Mouse (Mus musculus): ENCODE measurements around the gene Abcg1.

Gene Abcg1

DNA sequence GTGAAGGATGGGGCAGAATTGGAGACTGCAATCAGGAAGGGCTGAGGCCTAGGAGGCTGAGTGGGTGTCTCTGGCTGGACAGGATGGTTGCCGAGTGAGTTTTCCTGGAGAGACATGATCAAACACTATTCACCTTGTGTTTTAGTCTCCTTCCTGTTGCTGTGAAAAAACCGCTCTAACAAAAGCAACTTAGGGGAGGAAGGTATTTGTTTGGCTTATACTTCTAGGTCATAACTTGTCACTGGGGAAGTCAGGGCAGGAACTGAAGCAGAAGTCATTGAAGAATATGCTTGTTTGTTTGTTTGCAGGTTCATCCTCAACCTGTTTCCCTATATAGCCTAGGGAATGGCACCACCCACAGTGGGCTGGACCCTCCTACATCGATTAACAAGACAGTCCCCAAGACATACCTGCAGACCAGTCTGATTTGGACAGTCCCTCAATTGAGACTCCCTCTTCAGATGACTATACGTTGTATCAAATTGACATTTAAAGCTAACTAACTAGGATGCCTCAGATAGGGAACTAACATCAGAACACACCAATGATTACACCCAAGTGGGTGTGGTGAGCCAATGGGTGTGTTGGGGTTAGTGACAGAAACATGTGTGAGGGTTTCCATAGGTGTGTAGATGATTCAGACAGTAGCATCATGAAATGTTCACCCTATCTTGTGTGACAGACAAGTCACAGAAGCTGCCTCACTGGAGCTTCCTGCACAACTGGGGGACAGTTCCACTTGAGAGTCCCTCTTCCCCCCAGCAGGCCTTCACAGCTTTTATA, 25.0 kb downstream of the Abcg1 start:
- no peak for DNase-seq

DNA sequence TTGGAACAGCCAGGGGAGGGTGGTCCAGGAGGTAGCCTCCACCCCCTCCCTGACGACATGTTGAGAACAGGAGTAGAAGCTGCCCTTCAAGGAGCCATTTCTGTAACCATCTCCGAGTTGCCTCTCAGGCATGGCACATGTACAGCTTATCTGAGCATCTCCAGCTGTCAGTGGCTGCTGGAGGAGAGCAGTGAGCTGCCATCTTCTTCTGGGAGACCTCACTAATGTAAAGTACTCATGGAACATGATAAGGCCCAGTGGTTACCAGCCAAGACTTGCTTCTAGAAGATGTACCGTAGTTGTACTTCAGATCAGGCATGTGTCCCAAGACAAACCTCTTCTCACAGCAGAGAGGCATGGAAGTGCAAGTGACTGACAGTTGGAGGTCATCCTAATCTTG, 28.0 kb downstream of the Abcg1 start:
- DNase-seq, result no peak

DNA sequence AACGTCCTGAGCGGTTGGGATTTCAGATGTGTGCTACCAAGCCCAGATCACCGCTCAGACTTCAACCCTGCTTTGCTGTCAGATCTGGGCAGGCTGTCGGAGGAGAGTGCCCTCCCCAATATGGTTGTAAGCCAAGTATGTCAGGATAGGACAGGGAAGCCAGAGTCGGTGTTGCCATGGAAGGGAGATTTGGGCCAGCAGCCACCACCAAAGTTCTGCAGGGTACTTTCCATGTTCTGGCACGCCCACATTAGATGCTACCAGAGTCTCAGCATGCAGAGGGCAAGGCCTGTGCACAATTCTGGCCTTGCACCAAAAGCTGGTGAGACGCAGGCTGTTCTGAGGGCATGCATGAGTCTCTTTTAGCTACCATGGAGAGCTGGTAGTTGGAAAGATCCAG, 28.7 kb downstream of the Abcg1 start:
- peak; percentile 65 for DNase-seq

DNA sequence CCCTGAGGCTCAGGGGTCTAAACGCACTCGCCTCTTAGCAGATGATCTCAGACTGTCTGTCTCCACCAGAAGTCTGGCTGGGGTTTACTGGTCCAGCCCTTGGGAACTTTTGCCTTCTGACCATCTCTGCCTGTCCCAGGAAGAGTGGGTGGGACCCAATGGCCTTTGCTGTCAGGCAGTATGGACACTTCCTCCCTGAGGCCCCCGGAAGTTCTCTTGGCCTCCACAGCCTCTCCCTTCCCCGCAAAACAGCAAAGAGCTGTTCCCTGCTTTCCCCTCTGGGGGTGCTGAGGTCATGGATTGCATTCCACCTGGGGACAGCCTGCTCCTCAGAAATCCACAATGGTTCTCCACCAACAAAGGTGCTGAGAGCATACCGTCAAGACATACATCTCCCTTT, 31.2 kb downstream of the Abcg1 start:
- DNase-seq, result no peak

DNA sequence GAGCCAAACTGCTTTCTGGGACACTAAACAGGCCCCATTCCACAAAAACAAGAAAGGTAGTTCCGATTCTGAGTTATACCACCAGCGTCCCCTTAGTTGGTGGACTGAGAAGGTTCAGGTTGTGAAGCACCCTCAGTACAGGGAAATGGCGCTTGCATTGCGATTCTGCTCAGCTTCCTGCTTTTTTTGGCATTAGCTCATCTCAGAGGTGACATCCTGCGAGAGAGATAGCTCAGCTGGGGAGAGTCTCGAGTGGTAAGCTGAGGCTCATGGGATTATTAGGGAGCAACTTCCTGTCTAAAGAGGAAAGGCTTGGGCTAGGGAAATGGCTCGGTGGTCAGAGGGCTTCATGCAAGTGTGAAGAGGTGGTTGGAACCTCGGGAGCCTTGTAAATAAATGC, 32.4 kb downstream of the Abcg1 start:
- no peak for DNase-seq

DNA sequence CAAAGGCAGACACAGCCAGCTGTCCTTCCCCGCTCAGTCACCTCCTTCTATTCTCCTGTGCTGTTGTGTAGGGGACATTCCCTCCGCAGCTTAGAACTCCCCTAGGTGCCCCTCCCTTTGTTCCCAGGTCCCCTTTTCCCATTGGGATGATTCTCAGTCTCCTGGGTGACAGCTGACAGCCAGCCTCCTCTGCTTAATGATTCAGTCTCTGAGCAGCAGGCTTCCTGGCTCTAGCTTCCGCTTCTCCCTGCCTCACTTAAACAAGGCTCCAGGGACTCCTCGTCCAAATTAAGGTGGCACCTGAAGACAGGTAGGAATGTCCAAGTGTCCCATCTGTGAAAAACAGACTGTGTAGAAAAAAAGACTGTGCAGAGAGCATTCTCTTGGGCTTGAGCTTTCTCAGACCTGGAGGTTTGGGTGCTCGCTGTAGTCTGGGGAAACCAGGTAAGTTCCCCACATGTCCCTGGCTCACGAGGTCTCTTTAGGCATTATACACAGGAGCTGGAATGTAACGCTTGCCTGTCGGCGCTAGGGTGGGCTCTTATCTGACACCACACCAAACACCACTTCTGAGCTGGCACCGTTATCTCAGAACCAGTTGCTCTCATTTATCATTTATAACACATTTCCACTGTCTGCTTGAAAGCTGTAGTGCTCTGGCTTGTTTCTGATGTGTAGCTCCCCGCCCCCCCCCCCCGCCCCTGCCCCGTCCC, 33.7 kb downstream of the Abcg1 start:
- no peak for DNase-seq

DNA sequence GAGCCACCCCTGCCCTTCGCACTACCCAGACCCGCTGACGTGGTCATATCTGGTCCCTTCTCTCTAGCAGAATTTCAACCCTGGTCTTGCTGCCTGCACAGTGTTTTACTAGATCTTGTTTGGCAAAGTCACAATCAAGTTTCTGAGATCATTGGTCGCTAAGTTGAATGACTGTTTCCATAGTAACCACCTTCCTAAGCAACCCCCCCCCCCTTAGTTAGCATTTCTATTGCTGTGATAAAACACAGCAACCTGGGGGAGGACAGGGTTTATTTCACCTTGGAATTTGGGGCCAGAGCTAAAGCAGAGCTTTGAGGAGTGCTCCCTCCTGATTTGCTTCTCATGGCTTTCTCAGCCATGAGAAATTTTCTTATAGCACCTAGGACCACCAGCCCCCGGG, 37.3 kb downstream of the Abcg1 start:
- no peak for DNase-seq

DNA sequence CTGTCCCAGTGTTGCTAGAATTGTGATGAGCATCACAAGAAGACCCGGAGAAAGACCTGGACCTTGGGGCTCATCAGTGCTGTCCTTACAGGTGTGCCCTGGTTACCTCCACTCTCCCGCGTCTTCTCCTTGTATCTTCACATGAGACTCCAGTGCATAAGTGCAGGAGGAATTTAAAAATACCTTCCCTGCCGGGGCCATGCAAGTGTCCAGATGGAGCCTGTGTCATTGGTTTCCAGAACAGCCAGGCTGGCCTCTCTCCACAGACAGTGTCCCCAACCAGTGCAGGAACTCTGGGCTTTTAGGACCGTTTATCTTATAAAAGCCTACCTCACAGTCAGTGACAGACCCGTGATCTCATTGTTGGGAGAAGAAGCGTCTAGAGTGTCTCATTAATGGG, 38.1 kb downstream of the Abcg1 start:
- peak; percentile 67 for DNase-seq

DNA sequence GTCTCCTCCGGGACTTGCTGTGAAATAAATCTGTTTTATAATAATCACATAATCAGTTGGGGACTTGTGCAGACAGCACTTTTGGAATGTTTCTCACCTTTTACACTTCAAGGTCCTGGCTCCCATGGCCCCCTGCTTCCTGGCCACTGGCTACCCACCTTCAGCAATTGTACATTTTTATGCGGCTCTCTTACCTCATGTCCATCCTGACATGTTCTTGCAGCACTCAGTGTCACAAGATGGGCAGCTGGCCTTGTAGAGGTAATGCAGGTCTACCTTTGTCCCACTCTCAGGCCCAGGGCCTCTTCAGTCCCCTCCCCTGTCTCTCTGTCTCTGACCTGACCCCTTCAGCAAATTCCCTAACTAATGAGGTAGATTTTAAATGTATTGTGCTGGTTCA, 39.4 kb downstream of the Abcg1 start:
- no peak for DNase-seq

DNA sequence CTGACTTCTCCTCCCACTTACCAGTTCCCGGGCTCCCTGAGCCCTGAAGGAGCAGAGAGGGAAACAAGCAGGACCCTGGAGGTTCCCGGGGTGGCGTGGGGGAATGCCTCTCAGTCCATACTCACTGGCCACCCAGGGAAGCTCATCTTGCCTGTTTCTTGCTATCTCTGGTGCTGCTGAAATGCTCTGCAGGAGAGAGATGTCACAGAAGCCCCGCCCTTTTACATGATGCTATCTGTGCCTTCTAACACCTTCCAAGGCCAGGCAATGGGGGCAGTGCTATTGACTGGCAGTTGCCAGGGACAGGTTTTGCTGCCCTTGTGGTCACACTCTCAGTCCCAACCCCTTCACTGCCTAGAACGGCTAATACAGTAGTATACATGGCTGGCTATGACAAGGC, 41.3 kb downstream of the Abcg1 start:
- no peak for DNase-seq

DNA sequence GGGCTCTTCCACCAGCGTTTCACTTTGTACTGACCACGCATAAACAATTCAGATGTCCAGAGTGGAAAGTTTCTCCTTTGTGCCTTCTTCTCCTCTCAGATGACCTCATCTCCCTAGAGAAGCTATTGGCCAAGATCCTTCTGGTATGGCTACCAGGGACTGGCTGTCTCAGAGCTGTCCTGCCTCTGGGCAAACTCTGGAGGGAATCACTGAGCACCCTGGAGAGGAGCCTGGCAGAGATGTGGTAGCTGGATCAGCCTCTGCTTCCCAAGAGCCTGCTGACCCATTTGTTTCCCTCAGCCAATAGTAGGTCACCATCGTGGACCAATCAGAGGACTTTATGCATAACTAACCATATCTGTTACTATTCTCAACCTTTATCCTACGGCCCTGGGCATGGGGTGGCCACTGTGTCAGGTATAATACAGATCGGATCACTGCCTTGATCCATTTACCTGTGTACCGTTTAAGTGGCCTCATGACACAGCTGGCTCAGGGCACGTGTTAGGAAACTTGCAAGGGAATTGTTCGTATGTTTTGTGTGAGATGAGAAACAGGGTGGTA, 45.6 kb downstream of the Abcg1 start:
- no peak for DNase-seq

DNA sequence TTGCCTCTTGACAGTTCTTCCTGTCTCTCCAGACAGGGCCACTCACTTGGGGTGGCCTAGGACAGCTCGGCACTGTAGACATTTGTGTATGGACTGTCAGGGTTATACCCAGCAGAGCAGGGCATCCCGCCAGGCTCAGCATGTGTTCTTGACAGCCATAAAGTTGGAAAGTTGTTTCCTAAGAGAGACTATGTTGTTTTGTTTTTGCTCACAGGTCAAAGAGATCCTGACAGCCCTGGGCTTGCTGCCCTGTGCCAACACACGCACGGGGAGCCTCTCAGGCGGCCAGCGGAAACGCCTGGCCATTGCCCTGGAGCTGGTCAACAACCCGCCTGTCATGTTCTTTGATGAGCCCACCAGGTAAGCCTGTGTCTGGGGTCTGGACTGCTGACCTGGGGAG, 46.3 kb downstream of the Abcg1 start:
- no peak for DNase-seq

DNA sequence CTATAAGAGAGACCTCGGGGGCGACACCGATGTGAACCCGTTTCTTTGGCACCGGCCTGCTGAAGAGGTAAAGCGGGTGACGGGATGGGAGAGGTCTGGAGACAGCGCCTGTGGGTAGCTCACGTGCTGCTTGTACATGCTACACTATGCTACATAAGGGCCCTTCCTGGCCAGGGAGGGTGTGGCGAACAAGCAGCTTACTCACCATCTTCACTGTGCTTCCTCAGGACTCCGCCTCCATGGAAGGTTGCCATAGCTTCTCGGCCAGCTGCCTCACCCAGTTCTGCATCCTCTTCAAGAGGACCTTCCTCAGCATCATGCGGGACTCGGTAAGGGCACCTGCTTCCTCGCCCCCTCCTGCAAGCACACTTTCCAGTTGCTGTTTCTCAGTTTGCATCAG, 50.9 kb downstream of the Abcg1 start:
- no peak for DNase-seq

DNA sequence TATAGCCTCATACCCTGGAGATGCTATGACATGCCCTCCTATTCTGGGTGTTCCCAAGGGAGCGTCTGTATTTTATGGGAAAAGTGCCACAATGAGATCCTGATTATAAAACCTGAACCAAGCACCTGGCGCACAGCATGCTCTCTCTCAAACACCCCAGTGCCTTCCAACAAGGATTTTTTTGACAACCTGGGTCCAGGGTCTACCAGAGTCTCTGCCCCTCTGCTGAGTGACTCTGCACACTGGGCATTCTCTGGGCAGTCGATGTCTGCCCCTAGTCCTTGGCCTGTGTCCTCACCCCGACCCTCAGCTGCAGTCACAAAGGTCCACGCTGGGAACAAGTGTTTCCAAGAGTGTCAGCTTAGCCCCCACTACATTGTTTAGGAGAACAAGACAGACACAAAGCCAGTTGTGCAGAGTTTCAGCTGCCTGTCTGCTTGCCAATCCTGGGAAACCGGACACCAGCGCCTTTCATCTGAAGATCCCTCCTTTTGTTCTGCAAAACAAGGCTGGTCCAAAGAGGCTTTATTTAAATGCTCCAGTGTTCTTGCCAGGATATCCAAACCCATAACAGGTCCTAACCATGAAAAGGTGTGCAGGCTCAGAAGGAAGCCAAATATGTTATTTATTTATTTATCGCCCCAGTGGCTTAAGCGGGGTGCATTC, 55.8 kb downstream of the Abcg1 start:
- no peak for DNase-seq

DNA sequence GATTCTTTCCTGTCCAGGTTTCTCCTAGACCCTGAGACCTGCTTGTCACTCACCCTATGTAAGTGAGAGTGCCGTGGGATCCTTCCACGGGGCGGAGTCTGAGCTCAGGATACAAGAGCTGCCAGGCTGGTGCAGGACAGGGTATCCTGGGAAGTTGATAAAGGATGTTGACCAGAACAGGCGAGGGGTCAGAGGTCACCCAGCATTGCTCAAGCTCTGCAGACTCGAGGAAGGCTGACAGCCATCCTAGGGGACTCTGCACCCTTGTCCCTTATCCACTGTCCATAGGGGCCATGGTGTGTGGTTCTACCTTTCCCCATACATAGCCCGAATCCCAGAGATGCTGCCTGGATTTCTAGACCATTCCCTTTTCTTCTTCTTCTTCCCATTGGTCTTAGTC, 58.6 kb downstream of the Abcg1 start:
- DNase-seq, result no peak

DNA sequence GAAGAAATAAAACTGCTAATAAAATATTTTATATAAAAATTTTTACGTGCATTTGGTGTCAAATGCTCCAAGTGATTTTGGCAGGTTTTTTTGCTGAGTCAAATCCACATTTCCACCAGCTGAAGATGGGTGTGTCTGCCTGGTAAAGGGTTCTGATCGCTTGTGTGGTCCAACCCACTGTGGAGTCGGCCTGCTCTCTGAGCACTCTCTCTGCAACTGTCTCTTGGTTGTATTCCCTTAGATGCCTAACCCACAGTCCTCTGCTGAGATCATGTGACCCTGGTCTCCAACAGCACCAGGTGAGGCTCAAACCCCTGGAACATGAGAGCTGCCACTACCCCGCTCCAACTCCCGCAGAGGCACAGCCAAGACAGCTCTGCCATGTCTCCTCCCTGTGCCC, 60.5 kb downstream of the Abcg1 start:
- no peak for DNase-seq

DNA sequence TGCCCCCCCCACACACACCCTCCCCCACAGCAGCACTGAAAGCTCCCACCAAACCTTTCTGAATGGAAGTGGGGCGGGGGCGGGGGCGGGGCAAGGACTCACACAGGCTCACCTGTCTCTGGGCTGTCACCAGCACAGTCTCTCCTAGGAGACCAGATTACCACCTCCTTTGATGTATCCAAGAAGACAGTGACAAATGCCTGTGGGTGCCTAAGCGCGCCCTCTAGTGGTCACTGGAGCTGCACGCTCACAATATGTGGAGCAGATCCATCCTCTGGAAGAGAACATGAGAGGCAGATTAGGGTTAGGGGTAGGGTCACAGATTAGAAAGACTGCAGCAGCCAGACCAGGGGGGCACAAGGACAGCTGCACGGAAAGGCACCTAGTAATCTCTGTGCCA, 62.0 kb downstream of the Abcg1 start:
- DNase-seq, result peak; percentile 87

DNA sequence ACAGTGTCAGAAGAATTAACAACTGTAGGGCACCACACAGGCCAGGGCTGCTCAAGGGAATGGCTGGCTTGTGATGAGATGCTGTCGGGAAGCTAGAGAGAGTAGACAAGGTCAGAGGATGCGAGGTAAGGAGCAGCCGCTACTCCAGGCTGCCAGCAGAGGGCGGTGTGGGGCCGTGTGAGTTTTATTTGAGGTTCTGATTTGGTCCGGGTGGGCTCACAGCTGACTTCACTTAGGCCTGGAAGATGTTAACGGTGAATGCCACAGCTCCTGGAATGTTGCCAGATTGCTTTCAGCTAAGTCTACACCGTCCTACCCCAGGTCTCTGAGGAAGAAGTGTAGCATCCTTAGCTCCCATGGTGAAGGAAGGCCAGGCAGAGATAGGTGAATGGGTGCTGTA, 64.5 kb downstream of the Abcg1 start:
- DNase-seq, result peak; percentile 80

DNA sequence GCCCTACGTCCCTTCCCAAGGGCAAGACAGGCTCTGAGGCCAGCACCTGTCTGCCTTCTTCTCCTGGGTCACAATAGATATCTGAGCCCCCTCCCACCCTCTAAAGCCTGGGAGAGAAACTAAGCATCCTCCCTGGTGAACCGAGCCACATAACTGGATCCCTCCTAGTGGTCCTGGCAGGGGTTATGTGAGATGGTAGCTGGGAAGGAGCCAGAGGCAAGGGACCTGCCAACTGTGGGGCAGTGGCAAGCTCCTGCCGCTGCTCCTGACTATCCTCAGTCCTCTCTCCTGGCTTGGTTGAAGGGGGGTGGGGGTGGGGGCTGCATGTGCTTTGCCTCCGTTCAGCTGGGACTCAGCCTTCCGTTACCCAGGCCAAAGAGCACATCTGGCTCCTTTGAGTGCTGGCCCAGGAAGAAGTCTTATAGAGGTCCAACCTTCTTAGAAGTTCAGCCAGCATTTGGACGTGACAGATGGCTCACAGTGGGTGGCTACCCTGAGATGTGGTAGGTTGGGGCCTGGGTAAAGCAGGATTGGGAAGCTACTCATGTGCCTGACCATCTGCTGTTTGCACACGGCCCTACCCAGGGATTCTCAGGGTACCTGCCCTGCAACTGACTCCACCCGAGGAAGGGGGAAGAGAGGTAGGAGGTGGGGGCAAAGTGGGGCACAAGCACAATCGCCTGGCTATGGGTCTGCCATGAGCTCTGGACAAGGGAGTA, 68.2 kb downstream of the Abcg1 start:
- DNase-seq, result peak; percentile 99

DNA sequence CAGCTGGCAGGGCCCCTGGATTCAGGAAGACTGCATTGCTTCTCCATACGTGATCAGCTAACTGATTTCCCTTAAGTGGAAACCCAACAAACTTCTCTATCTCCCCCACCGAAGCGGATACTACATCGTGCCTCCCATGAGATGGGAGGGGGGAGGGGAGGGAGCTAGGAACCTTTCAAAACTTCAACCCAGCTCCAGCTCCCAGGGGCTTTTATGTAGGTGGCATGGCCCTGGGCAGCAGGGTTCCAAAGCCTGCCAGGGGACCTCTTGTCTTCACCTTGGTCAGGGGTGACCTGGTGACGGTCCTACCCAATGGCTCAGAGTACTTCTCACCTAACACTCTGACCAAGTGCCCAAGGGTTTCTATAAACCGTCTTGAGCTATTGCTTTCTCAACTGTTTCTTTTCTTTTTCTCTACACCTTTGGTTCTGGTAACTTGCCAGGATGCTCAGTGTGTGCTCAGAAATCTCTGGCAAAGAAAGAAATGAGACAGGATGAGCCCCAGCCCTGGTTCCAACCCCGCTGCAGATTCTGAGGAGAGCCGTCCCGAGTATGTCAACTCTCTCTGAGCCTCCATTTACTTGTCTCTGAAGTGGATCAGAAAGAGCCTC, 71.3 kb downstream of the Abcg1 start:
- peak; percentile 73 for DNase-seq

DNA sequence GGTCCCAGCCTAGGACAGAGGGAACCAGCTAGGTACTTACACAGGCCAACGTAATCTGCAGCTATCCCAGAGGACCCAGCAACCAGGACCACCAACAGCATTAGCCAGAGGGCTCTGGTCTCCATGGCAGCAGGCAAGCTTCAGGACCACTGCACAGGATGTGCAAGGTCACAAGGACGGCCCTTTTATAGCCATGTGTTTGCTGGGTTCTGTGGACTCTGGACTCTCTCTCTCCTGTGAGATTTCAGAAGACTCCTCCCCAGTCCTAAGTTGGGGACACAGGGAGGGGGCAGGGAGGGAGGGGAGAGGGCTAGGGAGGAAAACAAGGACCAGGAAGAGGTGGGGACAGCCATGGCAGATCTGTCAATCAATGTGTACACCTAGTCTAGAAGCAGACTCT, 72.0 kb downstream of the Abcg1 start, which contains the start of gene Tff3:
Gene Tff3 (minus strand): TSS at position 195 of the 400 bp plus-strand sequence.
- no peak for DNase-seq

DNA sequence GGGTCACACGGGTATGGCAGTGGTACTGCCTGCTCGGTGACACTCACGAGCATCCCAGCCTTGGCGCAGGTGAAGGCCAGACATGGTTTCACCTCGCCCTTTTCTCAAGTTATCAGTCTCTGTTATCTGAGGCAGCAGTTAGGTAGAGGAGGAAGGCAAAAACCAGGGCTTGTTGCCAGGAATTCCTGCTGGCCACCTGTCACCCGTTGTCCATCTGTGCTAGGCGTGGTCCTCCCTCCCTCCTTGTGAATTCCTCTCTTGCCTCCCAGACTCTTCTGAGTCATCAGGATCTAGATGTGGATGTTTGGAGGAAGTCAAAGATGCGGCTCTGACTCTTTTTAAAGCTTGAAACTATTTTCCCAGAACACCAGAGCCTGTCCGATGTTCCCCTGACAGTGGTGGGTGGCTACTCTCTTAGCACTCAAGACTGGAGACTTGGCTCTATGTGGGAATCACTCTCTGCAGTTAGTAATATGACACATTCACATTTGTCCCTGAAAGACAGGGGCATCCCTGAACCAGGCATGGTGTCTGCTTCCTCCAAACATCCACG, 73.9 kb downstream of the Abcg1 start:
- DNase-seq, result peak; percentile 97
